Mouse (Mus musculus): ENCODE data around the gene Fam83d. TPM values are rescaled to one million over a fixed set of nuclear protein-coding genes. Genes with fewer than 3 reads are reported as not detected.

Gene Fam83d
- polyA plus RNA-seq, 1 experiment from 2014 or later: 71.8 TPM

DNA sequence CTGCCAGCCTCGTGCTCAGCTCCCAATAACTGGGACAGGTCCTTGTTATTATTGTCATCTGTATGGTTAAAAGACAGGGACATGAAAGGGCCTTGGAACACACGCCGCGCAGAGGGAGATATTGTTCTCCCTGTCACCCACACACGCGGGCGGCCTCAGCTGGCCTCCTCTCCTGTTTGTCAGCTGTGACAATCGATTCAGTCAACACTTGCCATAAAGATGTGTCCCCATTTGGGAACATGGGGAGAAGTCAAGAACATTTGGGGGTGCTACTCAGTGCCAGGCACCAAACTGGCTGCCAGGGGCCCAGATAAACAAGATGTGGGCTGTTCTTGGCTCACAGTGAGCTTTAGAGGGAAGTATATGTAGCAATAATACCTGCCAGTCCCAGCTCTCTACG lies 18.5 kb upstream of the Fam83d start:
- Histone ChIP-seq H3K9me3 (no peaks in the 10 kb centered on the region), H3K4me2 (no peak overlapping the region), H3K36me3 (no peaks in the 10 kb centered on the region), H3K9ac (no peak overlapping the region), H3K27ac (no peak overlapping the region), H3K4me1 (no peaks in the 10 kb centered on the region), H3K4me3 (no peak overlapping the region), H3K27me3 (no peaks in the 10 kb centered on the region)
- ATAC-seq (ENCODE audit: borderline replicate concordance, extremely low read depth, low FRiP score, low TSS enrichment): no peak
- WGBS: 88% methylated on average over 9 of the region's 9 CpGs

DNA sequence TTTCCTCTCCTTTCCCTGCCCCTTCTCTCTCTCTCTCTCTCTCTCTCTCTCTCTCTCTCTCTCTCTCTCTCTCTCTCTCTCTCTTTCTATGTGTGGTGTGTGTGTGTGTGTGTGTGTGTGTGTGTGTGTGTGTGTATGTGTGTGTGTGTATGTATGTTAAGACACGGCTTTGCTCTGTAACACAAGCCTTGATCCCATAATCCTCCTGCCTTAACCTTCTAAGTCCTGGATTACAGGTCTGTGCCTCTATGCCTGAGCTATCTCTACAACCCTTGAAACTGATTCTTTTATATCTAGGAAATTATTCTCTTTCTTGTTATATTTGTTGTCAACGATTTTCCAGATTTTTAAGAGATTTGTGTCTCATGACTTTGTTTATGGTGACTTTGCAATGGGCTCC lies 7.7 kb upstream of the Fam83d start:
- no peak overlapping the region for H3K4me2 ChIP-seq
- ATAC-seq (ENCODE audit: borderline replicate concordance, extremely low read depth, low FRiP score, low TSS enrichment): no peak
- no peaks in the 10 kb centered on the region for H3K9me3 ChIP-seq
- H3K4me3 ChIP-seq: no peak overlapping the region
- no peak overlapping the region for H3K9ac ChIP-seq
- H3K4me1 ChIP-seq: no peaks in the 10 kb centered on the region
- no peak overlapping the region for H3K27ac ChIP-seq
- 66% methylated on average over 2 of the region's 2 CpGs for WGBS
- H3K27me3 ChIP-seq: no peaks in the 10 kb centered on the region
- H3K36me3 ChIP-seq: no peaks in the 10 kb centered on the region

GRCm38 (mm10) chr2:158762339-158762738 lies 5.6 kb upstream of the Fam83d start:
- Histone ChIP-seq H3K27ac (no peak overlapping the region), H3K4me1 (peaks cover 2% of the 10 kb centered on the region; the same call in 1 of the 2 replicates), H3K36me3 (no peaks in the 10 kb centered on the region), H3K9ac (no peak overlapping the region), H3K9me3 (no peaks in the 10 kb centered on the region), H3K4me3 (no peak overlapping the region), H3K27me3 (no peaks in the 10 kb centered on the region), H3K4me2 (no peak overlapping the region)
- 72% methylated on average over 5 of the region's 5 CpGs for WGBS
- ATAC-seq (ENCODE audit: borderline replicate concordance, extremely low read depth, low FRiP score, low TSS enrichment): no peak

DNA sequence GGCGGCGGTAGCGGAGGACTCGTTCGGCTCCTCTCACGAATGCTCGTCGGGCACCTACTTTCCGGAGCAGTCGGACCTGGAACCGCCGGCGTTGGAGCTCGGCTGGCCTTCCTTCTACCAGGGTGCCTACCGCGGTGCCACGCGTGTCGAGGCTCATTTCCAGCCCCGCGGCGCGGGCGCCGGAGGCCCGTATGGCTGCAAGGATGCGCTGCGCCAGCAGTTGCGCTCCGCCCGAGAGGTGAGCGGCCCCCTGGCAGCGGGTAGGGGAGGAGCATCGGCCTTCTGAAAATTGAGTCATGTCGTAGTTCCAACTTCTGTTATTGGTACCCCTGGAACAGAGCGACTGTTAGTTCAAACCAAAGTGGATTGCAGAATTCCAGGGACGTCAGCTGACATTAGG lies 457 bp downstream of the Fam83d start:
- Histone ChIP-seq H3K27ac (peak overlapping the region; percentile 83), H3K4me1 (peaks cover 45% of the 10 kb centered on the region), H3K4me3 (peak overlapping the region; percentile 82), H3K9me3 (no peaks in the 10 kb centered on the region), H3K36me3 (0 out of 2 replicates have a peak, but pooled peaks cover under 1% of the 10 kb centered on the region), H3K4me2 (peak overlapping the region; percentile 96), H3K9ac (peak overlapping the region; percentile 69), H3K27me3 (no peaks in the 10 kb centered on the region)
- ATAC-seq (ENCODE audit: borderline replicate concordance, extremely low read depth, low FRiP score, low TSS enrichment): no peak
- under 1% methylated on average over 37 of the region's 37 CpGs for WGBS

- Histone ChIP-seq H3K36me3 (0 out of 2 replicates have a peak, but pooled peaks cover 5% of the 10 kb centered on the region), H3K4me2 (peak overlapping the region; percentile 96), H3K27me3 (no peaks in the 10 kb centered on the region), H3K4me1 (peaks cover 49% of the 10 kb centered on the region), H3K27ac (no peak overlapping the region), H3K4me3 (peak overlapping the region; percentile 82), H3K9ac (peak overlapping the region; percentile 69), H3K9me3 (no peaks in the 10 kb centered on the region)
- 2% methylated on average over 5 of the region's 5 CpGs for WGBS
- no peak for ATAC-seq (ENCODE audit: borderline replicate concordance, extremely low read depth, low FRiP score, low TSS enrichment)
Observed at GRCm38 (mm10) chr2:158768771-158769170, 878 bp downstream of the Fam83d start.

- ATAC-seq (ENCODE audit: borderline replicate concordance, extremely low read depth, low FRiP score, low TSS enrichment): no peak
- Histone ChIP-seq H3K4me3 (peak overlapping the region; percentile 82), H3K27me3 (no peaks in the 10 kb centered on the region), H3K9ac (peak overlapping the region; percentile 69; the same call in 1 of the 2 replicates), H3K9me3 (no peaks in the 10 kb centered on the region), H3K4me1 (peaks cover 59% of the 10 kb centered on the region), H3K4me2 (peak overlapping the region; percentile 96), H3K27ac (no peak overlapping the region), H3K36me3 (0 out of 2 replicates have a peak, but pooled peaks cover 7% of the 10 kb centered on the region)
- WGBS: 9% methylated on average over 13 of the region's 13 CpGs
Observed at GRCm38 (mm10) chr2:158770126-158770757, 2.3 kb downstream of the Fam83d start.

- peak overlapping the region; percentile 82 for H3K4me3 ChIP-seq
- no peaks in the 10 kb centered on the region for H3K27me3 ChIP-seq
- H3K27ac ChIP-seq: no peak overlapping the region
- H3K36me3 ChIP-seq: 0 out of 2 replicates have a peak, but pooled peaks cover 7% of the 10 kb centered on the region
- H3K4me2 ChIP-seq: peak overlapping the region; percentile 96
- H3K9me3 ChIP-seq: no peaks in the 10 kb centered on the region
- ATAC-seq (ENCODE audit: borderline replicate concordance, extremely low read depth, low FRiP score, low TSS enrichment): no peak
- peak overlapping the region; percentile 18; the same call in 1 of the 2 replicates for H3K9ac ChIP-seq
- 36% methylated on average over 11 of the region's 11 CpGs for whole genome bisulfite sequencing
- H3K4me1 ChIP-seq: peaks cover 69% of the 10 kb centered on the region
Observed at GRCm38 (mm10) chr2:158771066-158771763, 3.3 kb downstream of the Fam83d start.

DNA sequence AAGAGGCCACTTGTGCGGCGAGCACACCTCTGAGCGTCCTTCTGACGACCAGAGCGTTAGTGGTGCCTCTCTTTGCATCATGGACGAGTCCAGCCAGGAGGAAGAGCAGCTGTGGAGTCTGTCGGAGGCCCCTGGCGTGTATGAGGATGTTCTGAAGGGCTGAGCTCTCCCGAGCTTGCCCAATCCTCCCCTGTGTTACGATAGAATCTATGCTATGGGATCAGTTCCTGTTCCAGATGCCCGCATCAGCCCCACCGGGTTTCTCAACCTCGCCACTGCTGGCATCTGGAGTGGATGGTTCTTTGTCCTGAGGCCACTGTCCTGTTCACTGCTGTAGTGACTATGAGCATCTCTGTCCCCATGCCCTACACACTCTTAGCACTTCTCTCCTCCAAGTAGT lies 4.9 kb downstream of the Fam83d start:
- ATAC-seq (ENCODE audit: borderline replicate concordance, extremely low read depth, low FRiP score, low TSS enrichment): no peak
- H3K4me3 ChIP-seq: no peak overlapping the region
- no peaks in the 10 kb centered on the region for H3K9me3 ChIP-seq
- peaks cover 80% of the 10 kb centered on the region for H3K4me1 ChIP-seq
- H3K9ac ChIP-seq: no peak overlapping the region
- no peaks in the 10 kb centered on the region for H3K27me3 ChIP-seq
- no peak overlapping the region for H3K4me2 ChIP-seq
- no peak overlapping the region for H3K27ac ChIP-seq
- 0 out of 2 replicates have a peak, but pooled peaks cover 7% of the 10 kb centered on the region for H3K36me3 ChIP-seq
- 76% methylated on average over 13 of the region's 13 CpGs for WGBS

DNA sequence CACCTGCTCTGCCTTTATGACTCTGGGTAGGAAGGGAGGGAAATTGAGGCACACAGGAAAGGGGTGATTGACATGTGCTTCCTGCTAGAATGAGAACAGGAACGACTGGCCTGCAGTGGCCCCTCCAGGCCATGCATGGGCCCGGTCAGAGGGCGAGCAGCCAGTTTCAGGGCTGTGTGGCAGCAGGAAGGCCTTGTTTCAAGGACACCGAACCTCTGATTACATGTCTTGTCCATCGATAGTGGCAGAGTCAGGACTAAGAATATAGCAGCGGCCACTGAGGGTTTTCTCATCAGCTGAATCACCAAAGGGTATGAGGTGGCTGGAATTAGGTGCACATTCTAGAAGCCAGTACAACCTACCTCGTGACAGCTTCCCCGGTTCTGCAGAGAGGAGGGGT lies 7.0 kb downstream of the Fam83d start:
- Histone ChIP-seq H3K4me3 (no peak overlapping the region), H3K4me1 (peaks cover 77% of the 10 kb centered on the region), H3K9me3 (no peaks in the 10 kb centered on the region), H3K4me2 (no peak overlapping the region), H3K9ac (no peak overlapping the region), H3K27ac (no peak overlapping the region), H3K36me3 (peaks cover 11% of the 10 kb centered on the region; the same call in 1 of the 2 replicates), H3K27me3 (no peaks in the 10 kb centered on the region)
- ATAC-seq (ENCODE audit: borderline replicate concordance, extremely low read depth, low FRiP score, low TSS enrichment): no peak
- WGBS: 53% methylated on average over 8 of the region's 8 CpGs

GRCm38 (mm10) chr2:158776716-158777115 lies 8.8 kb downstream of the Fam83d start:
- no peak for ATAC-seq (ENCODE audit: borderline replicate concordance, extremely low read depth, low FRiP score, low TSS enrichment)
- H3K4me3 ChIP-seq: no peak overlapping the region
- no peak overlapping the region for H3K4me2 ChIP-seq
- peaks cover 58% of the 10 kb centered on the region for H3K4me1 ChIP-seq
- no peak overlapping the region for H3K9ac ChIP-seq
- H3K27ac ChIP-seq: peak overlapping the region; percentile 55; the same call in 1 of the 2 replicates
- WGBS: 76% methylated on average over 4 of the region's 4 CpGs
- H3K36me3 ChIP-seq: peaks cover 29% of the 10 kb centered on the region
- H3K9me3 ChIP-seq: no peaks in the 10 kb centered on the region
- no peaks in the 10 kb centered on the region for H3K27me3 ChIP-seq

DNA sequence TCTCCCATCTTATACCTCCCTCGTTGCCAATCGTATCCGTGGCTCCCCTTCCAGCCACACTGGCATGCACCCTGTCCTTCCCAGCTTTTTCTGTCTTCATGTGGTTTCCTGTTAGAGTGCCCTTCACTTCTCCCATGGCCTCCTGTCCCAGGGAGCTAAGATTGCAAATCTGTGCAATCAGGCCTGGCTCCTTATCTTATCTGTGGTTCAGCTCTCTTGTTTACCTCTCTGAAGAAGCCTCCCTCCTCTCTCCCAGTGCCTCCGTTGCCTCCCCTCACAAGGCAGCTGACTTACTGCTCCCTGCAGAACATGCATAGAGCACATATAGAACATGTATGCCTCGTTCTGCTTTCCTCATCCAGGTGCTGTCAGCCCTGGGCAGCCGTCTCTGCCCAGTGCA lies 9.6 kb downstream of the Fam83d start:
- Histone ChIP-seq H3K27me3 (no peaks in the 10 kb centered on the region), H3K9ac (no peak overlapping the region; the same call in 1 of the 2 replicates), H3K4me3 (no peak overlapping the region), H3K4me2 (no peak overlapping the region), H3K27ac (peak overlapping the region; percentile 55), H3K36me3 (peaks cover 33% of the 10 kb centered on the region), H3K9me3 (no peaks in the 10 kb centered on the region), H3K4me1 (peaks cover 51% of the 10 kb centered on the region)
- WGBS: 16% methylated on average over 6 of the region's 6 CpGs
- no peak for ATAC-seq (ENCODE audit: borderline replicate concordance, extremely low read depth, low FRiP score, low TSS enrichment)

- Histone ChIP-seq H3K4me3 (no peak overlapping the region), H3K9me3 (no peaks in the 10 kb centered on the region), H3K4me1 (peaks cover 50% of the 10 kb centered on the region), H3K4me2 (no peak overlapping the region), H3K9ac (no peak overlapping the region), H3K27me3 (no peaks in the 10 kb centered on the region), H3K36me3 (peaks cover 41% of the 10 kb centered on the region), H3K27ac (peak overlapping the region; percentile 55)
- 39% methylated on average over 7 of the region's 7 CpGs for WGBS
- ATAC-seq (ENCODE audit: borderline replicate concordance, extremely low read depth, low FRiP score, low TSS enrichment): 0 out of 2 replicates have a peak, but pooled peaks have one; percentile 28
Observed at GRCm38 (mm10) chr2:158778349-158778748, 10.5 kb downstream of the Fam83d start.
